Mouse (Mus musculus): ENCODE data around the gene Pof1b. TPM values are rescaled to one million over a fixed set of nuclear protein-coding genes. Genes with fewer than 3 reads are reported as not detected.
A peak's percentile ranks its signal among the peaks of the same experiment; 100 is the strongest.

Pof1b gene
- 0.34 and 0.50 TPM in 2 replicates for polyA plus RNA-seq (2015; fragmentation: Nextera tagmentation; extraction: Ambion mirVana)

- Histone ChIP-seq H3K27ac (no peak within 1 kb of the TSS), H3K4me3 (replicated peaks) (no peak within 1 kb of the TSS), H3K36me3 (no peaks in the 10 kb centered on the region), H3K4me1 (no peaks in the 10 kb centered on the region), H3K27me3 (no peaks in the 10 kb centered on the region), H3K4me2 (no peak within 1 kb of the TSS), H3K9ac (no peak within 1 kb of the TSS), H3K9me3 (replicated peaks) (no peaks in the 10 kb centered on the region)
- 66% methylated on average over 5 of the region's 5 CpGs for WGBS
- ATAC-seq (replicated peaks; ENCODE audit: low FRiP score): no peak
These were observed at the start of gene Pof1b for GRCm38 (mm10) chrX:112698508-112698907. TSS of gene Pof1b (minus strand) at chrX:112698651.

GRCm38 (mm10) chrX:112716587-112716986 lies 18.1 kb upstream of the Pof1b start:
- H3K27me3 ChIP-seq: no peaks in the 10 kb centered on the region
- H3K4me2 ChIP-seq: no peak overlapping the region
- no peak overlapping the region for H3K27ac ChIP-seq
- no peaks in the 10 kb centered on the region for H3K4me1 ChIP-seq
- H3K9me3 ChIP-seq (replicated peaks): no peaks in the 10 kb centered on the region
- no peaks in the 10 kb centered on the region for H3K36me3 ChIP-seq
- ATAC-seq (replicated peaks; ENCODE audit: low FRiP score): no peak
- no peak overlapping the region for H3K4me3 ChIP-seq (replicated peaks)
- no peak overlapping the region for H3K9ac ChIP-seq

GRCm38 (mm10) chrX:112694392-112694791 lies 4.1 kb downstream of the Pof1b start:
- Histone ChIP-seq H3K27me3 (no peaks in the 10 kb centered on the region), H3K9me3 (replicated peaks) (no peaks in the 10 kb centered on the region), H3K4me1 (no peaks in the 10 kb centered on the region), H3K36me3 (no peaks in the 10 kb centered on the region), H3K4me3 (replicated peaks) (no peak overlapping the region), H3K4me2 (no peak overlapping the region), H3K9ac (no peak overlapping the region), H3K27ac (no peak overlapping the region)
- 38% methylated on average over 1 of the region's 1 CpGs for WGBS
- ATAC-seq (replicated peaks; ENCODE audit: low FRiP score): no peak

GRCm38 (mm10) chrX:112680605-112681004 lies 17.8 kb downstream of the Pof1b start:
- Histone ChIP-seq H3K27me3 (no peaks in the 10 kb centered on the region), H3K9ac (no peak overlapping the region), H3K36me3 (no peaks in the 10 kb centered on the region), H3K4me3 (replicated peaks) (no peak overlapping the region), H3K27ac (no peak overlapping the region), H3K9me3 (replicated peaks) (no peaks in the 10 kb centered on the region), H3K4me1 (no peaks in the 10 kb centered on the region), H3K4me2 (no peak overlapping the region)
- no peak for ATAC-seq (replicated peaks; ENCODE audit: low FRiP score)
- WGBS: 73% methylated on average over 5 of the region's 5 CpGs

GRCm38 (mm10) chrX:112675525-112675924 lies 22.9 kb downstream of the Pof1b start:
- Histone ChIP-seq H3K36me3 (no peaks in the 10 kb centered on the region), H3K27ac (no peak overlapping the region), H3K4me3 (replicated peaks) (no peak overlapping the region), H3K27me3 (no peaks in the 10 kb centered on the region), H3K9me3 (replicated peaks) (no peaks in the 10 kb centered on the region), H3K4me1 (no peaks in the 10 kb centered on the region), H3K9ac (no peak overlapping the region), H3K4me2 (no peak overlapping the region)
- 49% methylated on average over 1 of the region's 1 CpGs for WGBS
- ATAC-seq (replicated peaks; ENCODE audit: low FRiP score): no peak

GRCm38 (mm10) chrX:112601306-112602120 lies 96.9 kb downstream of the Pof1b start:
- Histone ChIP-seq H3K27me3 (no peaks in the 10 kb centered on the region), H3K9ac (peak overlapping the region; percentile 56), H3K4me3 (replicated peaks) (peak overlapping the region; percentile 63), H3K9me3 (replicated peaks) (no peaks in the 10 kb centered on the region), H3K27ac (peak overlapping the region; percentile 64), H3K4me1 (no peaks in the 10 kb centered on the region), H3K36me3 (no peaks in the 10 kb centered on the region), H3K4me2 (peak overlapping the region; percentile 59)
- ATAC-seq (replicated peaks; ENCODE audit: low FRiP score): peak; percentile 77
- 16% methylated on average over 52 of the region's 81 CpGs for WGBS

- Histone ChIP-seq H3K4me2 (peak within 1 kb of the TSS; percentile 59), H3K27ac (peak within 1 kb of the TSS; percentile 64), H3K9ac (peak within 1 kb of the TSS; percentile 56), H3K9me3 (replicated peaks) (no peaks in the 10 kb centered on the region), H3K4me3 (replicated peaks) (peak within 1 kb of the TSS; percentile 63), H3K27me3 (no peaks in the 10 kb centered on the region), H3K4me1 (no peaks in the 10 kb centered on the region), H3K36me3 (no peaks in the 10 kb centered on the region)
- ATAC-seq (replicated peaks; ENCODE audit: low FRiP score): peak; percentile 97
- WGBS: 28% methylated on average over 62 of the region's 79 CpGs
These were observed 97.7 kb downstream of the Pof1b start, which contains the start of gene Zfp711 for GRCm38 (mm10) chrX:112600511-112601305. TSS of gene Zfp711 (plus strand) at chrX:112600526.

Other genes with a start within 250 kb of the Pof1b start
- not detected in 2 replicates for gene 2010106E10Rik, start 203.4 kb downstream of the Pof1b start, polyA plus RNA-seq (2015; fragmentation: Nextera tagmentation; extraction: Ambion mirVana)
- 11.2 and 12.6 TPM in 2 replicates for gene Zfp711, start 98.1 kb downstream of the Pof1b start, polyA plus RNA-seq (2015; fragmentation: Nextera tagmentation; extraction: Ambion mirVana)

Data from kidney, embryonic 15.5 days (tissue).